Mouse (Mus musculus) layer of hippocampus, adult 9-11 months (tissue): ENCODE measurements at regions not wholly inside any gene's neighbourhood (a gene's known extent, or its start where the extent isn't known, plus 50 kb on each side); places are given as distances from the start of the nearest gene placed in this dataset.

Source experiments
- DNase-seq: peaks from one replicate; pipeline ENCODE4 v3.0.0; 2022

- DNase-seq = no peak
Observed at GRCm38 (mm10) chr2:40342579-40342978, 1116.3 kb upstream of the Ppp6c start.

GRCm38 (mm10) chr2:40332294-40332874, 1106.1 kb upstream of the Ppp6c start:
- DNase-seq = peak; percentile 12

- DNase-seq = no peak
Observed at GRCm38 (mm10) chr2:40321506-40321905, 1095.3 kb upstream of the Ppp6c start.

- no peak for DNase-seq
Observed at GRCm38 (mm10) chr2:40320710-40321441, 1094.6 kb upstream of the Ppp6c start.
